Mouse (Mus musculus) retina, postnatal 1 day (tissue): ENCODE data around the gene Pxdc1.
A peak's percentile ranks its signal among the peaks of the same experiment; 100 is the strongest.

Source experiments
- DNase-seq: peaks from one replicate; pipeline ENCODE4 v3.0.0-alpha.2; 2012

Pxdc1 gene

DNA sequence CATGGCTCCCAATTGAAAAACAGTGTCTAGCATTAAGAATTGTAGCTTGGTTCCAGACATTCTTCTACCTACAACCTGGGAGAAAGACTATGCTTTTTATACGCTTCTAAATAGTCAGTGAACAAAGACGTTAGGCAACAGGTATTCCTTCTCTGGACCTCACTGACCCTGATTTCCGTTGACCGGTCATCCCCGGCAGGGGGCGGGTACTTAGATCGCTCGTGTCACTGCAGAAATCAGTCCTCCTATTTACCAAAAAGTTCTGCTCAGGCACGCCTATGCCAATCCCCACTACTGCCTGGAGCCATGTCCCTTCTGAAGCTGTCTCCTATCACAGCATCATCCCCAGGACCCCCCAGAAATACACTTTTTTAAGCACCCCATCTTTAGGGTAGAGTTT is at the start of gene Pxdc1:
Pxdc1 (minus strand) TSS at position 96 of the 400 bp plus-strand sequence.
- peak; percentile 47 for DNase-seq

DNA sequence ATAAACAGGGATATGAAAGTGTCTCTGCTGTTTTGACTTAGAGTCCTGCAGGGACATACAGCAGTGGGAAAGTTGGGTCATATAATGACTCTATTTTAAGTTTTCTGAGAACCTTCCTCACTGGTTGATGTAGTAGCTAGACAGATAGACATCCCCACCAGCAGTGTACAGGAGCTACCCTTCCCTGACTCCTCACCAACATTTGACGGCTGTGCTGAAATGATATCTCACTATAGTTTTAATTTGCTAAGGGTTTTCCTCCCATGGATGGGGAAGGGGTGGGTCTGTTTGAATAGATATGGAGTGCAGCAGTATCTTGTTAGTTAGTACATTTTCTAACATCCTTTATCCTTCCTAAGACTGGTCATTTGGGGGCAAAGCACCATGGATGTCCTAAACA is 47.3 kb upstream of the Pxdc1 start:
- DNase-seq: no peak

DNA sequence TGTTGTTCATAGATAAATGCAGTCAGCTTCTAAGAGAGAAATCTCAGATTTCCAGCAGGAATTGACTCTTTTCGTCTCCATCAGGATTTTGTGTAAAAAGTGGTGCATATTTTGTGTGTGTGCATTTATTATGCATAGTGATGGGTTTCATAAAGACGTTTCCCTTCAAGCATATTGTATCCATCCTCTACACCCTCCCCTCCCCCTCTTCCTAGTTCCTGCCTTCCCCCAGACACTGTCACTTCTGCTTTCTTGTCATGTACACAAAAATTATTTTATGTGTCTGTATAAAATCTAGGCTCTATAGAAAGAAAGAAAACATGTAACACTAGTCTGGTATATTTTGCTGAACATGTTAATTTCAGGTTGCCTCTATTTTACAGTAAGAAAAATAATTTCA is 46.8 kb upstream of the Pxdc1 start:
- DNase-seq: no peak

DNA sequence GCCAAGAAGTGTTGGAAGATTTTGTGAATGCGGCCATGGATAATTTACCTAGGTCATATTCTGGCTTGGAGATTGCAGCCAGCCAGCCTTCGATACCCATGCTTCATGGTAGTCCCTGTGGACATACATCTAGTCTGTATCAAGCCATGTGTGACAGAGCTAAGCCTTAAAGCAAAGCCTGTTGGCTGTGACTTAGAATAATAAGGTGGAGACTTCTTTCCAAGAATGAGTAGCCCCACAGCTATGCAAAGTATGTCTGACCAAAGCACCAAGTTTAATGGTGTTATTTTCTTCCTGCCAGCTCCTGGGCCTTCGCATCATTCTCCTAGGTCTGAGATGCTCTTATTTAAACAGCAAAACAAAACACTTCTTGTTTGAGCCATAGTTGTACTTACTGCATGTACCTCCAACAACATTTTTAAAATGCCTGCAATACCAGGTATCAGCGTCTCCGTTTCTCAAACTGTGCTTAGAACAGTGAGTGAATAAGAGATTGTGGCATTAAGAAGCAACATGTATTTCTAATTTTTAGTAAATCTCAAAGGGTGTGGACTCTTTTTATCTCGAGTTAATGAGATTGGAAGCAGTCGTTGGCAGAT is 43.5 kb upstream of the Pxdc1 start:
- DNase-seq: no peak

DNA sequence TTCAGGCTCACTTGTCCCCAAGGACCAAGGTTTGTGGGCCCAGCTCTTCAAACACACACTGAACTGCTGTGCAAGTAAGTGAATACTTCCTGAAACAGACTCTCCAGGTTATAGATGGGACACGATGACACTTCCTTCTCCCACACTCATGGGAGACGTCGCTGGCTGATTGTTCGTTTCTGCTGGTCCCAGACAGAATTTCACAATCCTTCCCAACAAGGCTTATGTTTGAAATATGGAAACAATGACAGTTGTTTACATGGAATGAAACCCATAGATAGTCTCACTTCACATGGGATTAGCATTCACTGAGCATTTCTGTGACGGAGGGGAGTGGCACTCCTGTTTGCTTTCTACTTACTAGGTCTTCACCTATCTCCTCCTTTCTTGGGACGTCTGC is 39.8 kb upstream of the Pxdc1 start:
- no peak for DNase-seq

DNA sequence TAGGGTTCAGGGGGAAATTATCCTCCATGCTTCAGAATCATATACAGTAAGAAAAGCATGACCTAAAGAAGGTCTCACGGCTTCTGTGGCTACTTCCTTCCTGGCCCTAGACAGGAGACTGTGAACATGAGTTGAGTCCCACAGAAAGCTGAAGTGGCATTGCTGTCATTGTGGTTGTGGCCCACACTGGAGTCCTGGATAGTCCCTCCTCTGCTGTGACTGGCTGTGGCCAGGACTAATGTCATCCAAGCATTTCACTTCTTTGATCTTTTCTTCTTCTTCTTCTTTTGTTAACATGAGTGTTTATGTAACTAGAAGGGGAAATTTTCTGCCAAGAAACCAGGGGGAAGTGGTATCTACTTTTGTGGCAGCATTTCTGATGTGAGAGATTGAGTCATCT is 37.8 kb upstream of the Pxdc1 start:
- no peak for DNase-seq

DNA sequence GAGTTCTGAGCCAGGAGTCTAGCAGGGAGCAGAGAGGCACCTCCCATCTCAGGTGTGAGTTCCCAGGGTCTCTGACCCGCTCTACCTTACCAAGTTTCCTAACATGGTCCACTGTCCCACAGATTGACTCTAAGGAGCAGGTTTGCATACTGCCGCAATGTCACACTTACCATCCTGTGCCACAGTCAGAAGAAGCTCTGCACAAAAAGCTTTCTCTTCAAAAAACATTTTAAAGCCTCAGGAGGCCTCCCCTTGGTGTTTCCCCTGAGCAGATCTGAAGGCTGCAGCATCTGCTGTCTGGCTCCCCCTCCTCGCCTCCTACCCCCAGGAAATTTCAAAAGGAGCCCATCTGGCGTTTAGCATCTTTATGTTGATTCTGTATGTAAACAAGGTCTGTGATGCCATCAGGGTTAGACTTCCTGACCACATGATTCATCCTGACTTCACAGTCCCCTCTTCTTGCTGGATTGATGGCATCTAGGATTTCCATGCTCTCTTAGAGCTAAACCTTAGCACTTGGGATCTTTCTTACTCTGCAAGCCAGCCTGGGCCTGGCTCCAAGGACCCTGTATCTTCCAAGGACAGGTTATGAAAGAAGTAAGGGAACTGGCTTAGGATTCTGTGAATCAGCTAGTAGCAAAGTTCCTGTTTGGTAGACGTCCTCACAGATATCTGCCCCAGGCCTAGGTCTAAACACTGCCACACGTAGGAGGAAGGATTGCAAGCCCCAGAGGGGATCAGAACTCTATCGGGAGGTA is 31.9 kb upstream of the Pxdc1 start:
- DNase-seq: no peak

DNA sequence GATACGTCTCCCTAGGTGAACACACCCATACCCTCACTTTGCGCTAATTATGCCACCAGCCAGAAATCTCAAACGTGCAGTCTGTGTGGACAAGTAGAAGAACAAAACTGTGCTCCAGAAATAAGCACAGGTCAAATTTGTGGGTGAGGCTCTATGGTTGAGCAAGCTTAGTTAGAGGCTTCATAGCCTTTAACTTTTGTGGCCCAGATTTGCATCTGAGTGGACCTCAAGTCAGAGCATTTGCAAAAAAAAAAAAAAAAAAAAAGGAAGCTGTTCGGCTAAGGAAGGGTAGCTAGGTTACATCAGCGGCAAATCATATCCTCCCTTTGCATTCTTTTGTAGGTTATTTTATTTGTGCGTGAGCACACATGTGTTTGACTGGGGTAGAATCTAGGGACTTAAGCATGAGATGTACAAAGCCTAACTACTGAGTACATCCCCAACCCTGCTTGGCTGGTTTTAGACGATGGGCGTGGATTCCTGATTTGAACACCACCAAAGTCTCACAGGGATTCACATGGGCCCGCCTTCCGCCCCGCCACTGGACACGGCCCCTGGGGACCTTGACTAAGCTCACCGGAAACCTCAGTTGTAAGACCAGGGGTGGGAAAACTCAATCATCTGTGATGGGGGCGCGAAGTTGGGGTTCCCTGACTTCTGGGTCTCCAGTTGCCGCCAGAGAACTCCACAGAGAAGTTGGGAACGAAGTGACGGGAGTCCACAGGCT is 30.6 kb upstream of the Pxdc1 start:
- no peak for DNase-seq

DNA sequence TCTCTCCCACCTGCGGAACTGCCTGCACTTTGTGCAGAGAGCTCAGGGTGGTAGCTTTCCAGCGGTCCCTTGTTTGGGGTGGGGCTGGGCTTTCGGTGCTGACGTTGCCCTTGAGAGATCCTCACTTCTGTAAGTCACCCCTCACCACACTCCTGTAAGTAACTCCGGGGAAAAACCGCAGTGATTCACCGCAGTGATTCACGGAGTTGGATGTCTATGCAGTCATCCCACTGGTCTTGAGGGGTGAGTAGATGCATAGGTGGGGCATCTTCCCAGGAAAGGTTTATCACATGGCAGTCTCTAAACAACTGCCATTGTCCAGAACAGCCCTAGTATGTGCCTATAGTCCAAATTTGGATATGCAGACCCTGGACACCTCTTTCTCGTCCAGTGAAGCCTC is 30.0 kb upstream of the Pxdc1 start:
- no peak for DNase-seq

DNA sequence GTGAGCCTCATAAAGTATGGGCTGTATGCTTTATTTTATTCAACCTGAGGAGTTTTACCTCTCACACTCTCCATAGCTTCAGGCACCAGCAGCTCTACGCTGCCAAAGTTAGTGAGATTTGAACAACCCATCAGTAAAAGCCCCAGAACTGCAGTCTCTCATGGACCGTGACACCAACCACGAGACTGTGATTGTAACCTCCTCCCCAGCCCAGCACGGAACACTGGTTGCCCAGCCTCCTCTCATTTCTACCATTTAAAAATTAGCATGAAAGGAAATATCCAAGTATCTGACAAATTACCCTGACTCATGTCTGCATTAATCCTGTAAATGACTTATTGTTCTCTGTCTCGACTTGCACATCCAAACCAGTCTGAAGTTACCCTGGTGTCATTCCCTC is 23.2 kb upstream of the Pxdc1 start:
- no peak for DNase-seq

DNA sequence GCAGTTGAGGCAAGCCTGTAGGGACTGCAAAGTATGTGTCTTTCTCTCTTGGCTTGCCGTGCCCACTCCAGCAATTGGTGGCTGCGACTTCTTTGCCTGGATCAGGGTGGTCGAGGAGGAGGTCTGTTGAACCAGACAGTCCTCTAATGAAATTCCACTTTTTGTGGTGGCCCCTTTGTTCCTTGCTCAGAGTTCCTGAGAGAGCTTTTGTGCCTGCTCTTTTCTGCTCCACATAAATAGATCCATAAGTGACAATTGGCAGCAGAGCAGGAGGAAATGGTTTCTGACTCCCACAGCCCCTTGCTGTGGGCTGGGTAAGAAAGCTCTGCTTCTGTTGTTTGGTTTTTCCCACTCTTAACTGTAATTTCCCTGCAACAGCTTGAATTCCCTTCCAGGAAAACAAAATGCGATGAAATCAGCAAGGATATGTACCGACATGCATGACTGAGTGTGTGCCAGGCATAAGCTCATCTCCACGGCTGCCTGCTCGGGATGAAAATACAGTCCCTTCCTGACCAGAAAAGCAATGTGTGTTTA is 22.6 kb upstream of the Pxdc1 start:
- peak; percentile 19 for DNase-seq

DNA sequence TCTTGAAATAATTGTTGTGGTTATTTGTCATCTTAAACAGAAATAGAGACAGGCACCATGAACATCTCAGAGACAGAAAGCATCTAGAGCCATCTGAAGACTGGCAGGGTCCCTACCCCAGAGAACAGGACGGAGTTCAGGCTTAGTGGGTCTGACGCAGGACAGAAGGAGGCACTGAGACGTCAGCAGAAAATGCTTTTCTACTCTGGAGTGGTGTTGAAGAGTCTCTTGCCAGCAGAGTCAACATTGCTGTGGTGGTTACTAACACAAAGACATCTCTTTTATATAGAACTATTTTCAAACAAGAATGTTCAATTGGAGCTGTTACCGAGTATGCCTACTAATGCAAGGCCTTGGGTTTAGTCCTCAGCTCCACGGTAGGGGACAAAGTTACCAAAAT is 20.1 kb upstream of the Pxdc1 start:
- no peak for DNase-seq

DNA sequence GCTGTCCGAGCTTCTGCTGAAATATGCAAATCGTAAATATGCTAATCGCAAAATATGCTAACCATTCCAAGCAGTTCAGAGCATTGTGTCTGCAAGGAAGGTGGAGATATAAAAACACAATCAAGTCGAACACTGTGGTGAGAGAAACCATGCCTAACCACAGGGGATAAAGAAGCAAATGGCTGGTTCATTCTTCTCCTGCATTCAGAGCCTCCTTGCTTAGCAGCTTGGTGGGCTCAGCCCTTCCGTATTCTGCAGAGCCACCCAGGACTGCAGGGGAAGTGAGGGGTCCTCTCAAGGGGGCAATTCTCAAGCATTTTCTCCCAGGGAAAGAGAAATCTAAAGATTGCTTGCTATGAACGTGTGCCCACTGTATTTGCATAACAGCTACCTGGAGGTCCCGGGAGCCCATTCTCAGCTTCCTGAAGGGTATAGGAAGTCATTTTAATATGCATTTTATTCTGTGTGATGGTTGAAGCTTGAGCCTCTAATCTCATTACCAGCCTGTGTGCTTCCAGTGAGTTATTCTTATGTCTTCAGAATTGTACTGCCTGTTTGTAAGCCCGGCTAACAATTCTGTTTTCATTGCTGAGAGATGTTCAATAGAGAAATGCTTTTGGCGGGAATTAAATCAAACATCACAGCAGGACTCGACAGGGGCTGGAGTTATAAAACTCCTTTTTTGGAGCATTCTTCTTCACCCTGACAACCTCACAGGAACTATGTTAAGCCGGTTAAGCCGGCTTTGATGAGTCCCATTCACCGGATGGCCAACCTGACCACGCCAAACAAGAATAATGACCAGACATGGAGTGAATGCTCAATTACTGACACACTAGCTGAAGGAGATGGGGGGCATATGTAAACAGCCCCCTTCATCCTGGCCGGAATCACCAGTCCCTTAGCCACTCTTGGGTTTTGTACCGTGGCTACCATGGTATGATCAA is 16.9 kb upstream of the Pxdc1 start:
- DNase-seq: no peak

DNA sequence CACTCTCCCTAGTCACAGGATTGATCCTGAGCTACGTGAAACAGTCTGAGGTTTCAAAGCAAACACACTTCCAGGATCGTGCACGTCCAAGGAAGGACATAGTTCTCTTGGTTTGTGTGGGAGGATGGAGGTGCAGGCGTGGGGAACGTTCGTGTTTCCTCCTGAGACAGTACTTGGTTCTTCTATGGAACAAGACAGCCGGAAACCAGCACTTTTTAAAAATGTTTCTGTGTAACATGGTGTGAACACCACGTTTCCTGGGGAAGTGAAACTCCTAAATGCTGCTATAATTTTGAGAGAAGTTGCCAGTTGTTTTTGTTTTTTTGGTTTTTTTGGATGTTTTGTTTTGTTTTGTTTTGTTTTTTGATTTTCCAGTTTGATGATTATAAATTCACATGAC is 13.9 kb upstream of the Pxdc1 start:
- no peak for DNase-seq

DNA sequence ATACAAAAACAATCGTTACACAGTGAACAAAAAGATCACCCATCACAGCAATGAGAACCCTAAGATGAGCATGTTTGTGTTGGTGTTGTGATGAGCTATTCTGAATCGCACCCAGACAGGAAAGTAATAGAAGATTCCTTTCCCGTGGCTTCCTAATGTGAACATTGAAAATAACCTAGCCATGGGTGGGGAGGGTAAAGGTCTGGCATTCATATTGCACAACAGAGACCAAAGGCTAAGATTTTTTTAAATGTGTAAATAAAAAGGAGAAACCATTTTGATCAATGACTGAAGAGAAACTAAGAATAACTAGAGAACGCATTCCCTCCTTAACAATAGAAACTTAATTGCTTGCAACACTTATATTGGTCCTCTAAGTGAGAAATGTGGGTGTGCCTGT is 11.8 kb upstream of the Pxdc1 start:
- DNase-seq: no peak

DNA sequence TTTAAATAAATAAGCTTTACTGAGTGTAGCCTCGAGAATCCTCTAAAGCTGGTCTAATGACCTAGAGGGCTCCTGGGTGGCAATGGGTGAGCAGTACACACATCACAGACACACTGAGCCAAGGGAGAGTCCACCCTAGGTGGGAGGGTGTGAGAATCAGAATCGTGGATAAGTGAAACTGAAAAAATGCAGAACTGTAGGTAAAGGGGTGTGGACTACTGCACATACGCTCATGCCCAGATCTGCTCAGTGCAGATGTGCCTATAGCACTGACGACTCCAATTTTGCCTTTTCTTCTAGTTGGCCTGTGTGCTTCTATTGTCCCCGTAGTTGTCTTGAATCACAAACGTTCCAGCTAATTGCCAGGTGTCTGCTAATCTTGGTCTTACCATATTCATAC is 10.5 kb upstream of the Pxdc1 start:
- no peak for DNase-seq

DNA sequence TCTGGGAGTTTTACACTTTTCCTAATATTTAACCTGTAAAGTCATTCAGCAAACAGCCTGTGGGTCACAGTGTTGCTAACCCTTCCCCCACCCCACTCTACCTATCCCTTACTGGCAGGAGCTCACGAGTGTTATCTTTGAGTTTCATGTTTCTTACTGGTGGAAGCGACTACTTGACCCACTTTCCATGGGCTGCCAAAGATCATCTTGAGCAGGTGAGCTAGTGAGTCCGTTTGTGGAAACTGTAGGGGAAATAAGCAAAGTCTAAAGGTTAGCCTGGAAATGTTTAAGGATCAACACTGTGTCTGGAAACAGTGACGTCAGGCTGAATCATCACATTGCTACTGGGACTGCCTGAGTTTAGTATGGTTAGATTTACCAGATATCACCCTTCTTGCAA is 6.2 kb upstream of the Pxdc1 start:
- DNase-seq: no peak

DNA sequence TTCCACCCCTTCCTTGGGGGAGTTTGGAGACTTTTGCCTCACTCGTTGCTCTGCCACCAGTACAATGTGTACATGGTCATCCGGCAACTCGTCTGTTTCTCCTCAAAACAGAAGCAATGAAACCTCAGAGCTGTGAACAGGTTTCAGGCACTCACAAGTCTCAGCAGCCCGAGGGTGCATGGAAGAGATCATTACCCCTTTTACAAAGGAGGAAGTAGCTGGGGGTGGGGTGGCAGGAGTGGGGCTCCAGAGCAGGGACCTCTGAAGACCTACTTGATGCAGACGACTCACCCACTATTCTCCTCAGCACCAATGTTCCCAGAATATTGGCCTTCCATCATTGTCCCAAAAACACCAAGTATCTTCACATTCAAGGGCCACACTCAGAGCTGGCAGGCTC is 3.1 kb upstream of the Pxdc1 start:
- DNase-seq: no peak

DNA sequence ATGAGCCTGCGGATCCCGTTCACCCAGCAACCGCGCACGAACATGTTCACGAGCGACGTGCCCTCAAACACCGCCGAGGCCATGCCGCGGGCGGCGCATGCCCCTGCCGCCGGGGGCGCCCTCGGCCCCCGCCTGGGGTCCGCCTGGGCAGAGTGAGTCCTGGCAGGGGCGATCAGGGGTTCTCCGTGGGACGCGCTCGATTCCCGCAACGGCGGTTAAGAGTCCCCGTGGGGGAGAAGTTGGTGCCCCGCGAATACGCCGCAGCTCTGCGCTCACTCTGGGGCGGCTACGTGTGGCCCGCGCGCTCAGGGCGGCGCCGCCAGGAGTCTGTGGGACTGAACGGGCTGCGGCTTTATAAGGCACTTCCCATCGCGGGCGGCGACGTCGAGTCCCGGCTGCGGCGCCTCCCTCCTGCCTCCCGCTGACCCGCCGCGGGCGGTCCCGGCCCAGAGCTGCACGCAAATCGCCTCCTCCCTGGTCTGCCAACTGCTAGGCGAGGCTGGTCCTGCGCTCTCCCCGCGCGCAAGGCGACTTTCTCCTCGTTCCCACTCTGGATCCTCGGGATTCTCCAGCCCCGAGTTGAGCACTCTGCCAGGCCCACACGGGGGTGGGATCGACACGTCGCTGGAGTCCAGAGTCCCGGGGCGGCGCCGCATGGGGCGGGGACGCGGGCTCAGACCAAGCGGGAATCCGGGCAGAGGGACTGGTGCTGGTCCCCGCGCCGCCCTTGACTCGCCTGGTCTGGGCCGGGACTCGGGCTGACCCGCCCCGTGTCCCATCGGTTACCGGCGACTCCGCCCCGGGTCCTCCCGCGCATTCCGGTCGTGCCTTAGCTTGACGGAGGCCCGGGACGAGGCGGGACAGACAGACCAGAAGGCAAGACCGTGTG is 689 bp downstream of the Pxdc1 start:
- peak; percentile 67 for DNase-seq

DNA sequence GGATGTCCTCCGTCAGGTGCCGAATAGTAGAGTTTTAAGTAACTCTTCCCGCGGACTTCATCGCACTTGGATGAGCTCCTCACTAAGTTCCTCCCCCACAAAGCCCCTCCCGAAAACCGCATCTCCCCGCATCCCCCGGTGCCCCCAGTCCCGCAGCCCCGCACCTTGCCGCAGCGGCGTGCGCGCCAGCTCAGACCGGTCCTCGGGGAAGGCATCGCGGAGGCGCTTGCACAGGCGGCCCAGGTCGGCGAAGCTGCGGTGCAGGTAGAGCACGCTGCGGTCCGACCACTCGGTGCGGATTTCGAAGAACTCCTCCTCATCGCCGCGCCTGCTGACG is 1.3 kb downstream of the Pxdc1 start:
- no peak for DNase-seq

DNA sequence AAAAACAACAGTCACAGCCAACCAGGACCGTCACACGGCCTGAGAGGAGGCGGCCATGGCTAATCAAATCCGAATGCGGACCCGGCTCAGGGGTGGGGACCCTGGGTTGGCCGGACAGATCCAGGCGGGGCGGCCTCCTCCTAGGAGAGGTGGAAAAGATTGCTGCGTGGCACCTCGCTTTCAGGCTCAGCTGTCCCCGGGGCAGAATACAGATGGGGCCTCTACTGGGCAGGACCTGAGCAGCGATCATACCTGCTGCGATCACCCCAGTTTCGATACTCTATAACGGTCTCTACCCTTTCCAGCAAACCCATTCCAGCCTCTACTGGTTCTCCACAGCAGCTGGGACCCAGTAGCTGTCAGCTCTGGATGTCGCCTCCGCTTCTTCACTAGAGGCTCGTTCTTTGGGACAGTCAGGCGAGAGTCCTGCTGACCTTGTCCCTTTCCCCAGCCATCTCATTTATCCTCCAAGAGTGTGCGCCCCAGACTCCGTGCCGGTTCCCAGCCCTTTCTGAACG is 1.8 kb downstream of the Pxdc1 start:
- DNase-seq: no peak

DNA sequence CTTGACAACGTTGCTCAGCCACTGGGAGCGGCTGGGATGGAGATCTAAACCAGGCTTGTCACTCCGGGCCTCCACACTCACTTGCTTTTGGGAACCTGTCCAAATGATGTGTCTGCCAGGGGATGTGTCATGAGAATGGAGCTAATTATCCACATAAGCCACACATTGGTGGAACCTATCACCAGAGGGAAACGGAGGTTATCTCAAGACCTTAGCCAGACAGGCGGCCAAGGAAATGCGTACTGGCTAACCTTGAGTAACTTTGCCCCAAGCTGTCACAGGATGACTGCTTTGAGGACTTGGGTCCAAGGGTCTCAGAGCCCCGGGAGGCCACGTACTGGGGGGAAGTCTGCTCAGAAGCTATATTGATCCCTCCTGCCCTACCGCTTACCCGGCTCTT is 2.3 kb downstream of the Pxdc1 start:
- no peak for DNase-seq
